Mouse (Mus musculus): ENCODE results near the gene 2210011C24Rik.
"Not testable (repeated sequence)": the region's sequence is repeated elsewhere in the genome, so short reads cannot be mapped to it uniquely, and the experiment has no call there.

2210011C24Rik gene

DNA sequence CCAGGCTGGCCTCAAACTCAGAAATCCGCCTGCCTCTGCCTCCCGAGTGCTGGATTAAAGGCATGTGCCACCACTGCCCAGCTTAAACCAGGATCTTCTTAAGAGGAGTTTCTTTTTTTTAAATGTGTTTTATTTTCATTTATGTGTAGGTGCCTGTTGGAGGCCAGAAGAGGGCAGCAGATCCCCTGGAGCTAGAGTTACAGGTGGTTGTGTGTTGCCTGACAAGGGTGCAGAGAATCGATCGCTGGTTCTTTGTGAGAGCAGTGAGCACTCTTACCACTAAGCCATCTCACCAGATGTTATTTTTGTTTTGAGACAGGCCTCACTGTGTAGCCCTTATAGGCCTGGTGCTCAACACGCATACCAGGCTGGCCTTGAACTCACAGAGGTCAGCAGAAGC is 3.9 kb upstream of the 2210011C24Rik start:
- no peak for DNase-seq

DNA sequence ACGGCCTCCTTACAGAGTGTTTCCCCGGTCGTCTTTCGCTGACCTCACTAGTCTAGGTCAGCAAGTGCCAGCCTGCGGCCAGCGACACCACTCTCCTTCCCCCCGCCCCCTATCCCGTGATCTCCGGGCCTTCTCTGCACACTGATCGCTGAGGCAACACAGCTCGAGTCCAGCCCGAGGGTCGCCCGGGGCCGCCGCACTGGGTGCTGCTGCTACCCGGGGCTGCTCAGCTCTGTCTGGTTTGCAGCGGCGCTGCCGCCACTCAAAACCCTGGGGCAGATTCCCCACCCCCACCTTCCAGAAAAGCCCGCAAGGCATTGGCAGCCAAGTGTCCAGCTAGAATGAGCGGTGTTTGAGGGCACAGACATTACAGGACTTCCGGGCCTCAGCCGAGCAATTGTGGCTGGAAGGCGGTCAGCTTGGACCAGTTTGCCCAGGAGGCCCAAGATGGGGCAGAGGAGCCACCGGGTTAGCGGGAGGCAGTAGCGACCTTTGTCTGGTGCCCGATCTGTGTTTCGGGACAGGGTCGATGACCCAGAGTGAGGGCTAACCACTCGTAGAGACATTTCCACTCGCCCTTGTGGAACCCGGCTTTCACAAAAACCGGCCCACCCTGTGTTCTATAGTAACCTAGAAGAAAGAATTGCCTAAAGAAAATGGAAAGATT is 661 bp upstream of the 2210011C24Rik start:
- no peak for DNase-seq

DNA sequence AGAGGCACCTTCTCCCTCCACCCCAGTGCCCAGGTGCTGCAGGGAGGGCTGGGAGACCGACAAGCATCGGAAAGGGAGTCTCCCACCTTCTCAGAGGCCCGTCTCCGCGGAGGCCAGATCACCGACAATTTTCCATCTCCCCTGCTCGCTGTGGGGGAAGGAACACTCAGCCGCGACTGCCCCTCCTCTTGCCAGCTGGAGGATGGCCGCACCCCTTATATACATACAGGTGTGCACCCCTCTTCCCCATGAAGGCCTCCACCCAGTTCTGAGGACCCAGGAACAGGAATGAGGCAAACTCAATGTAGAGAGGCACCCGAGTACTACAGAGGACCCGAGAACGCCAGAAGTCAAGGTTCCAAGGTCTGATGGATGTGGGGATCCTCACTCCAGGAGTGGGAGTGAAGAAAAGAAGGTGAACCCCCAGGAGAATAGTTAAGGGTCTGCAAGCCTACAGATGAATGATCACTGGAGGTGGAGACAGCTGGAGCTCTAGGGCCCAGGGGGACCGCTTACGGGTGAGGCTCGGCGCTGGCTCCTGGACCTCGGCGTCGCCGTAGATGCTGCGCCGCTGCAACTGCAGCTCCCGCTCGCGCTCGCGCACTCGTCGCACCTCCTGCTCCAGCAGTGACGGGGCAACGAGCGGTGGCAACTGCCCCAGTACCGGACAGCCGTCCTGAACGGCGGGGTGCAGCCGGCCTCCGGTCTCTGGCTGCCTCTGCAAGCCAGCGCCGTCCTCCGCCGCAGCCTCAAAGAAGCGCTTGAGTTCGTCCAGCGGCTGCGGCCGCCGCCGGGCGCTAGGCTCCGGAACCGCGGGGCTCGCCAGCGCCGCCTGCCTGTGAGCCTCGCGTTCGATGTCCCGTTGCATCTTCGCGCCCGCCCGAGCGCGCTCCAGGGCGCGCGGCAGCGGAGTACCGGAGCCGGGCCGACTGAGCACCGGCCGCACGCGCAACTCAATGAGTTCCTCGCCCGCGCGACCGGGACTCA is 1.1 kb downstream of the 2210011C24Rik start:
- peak in 1 of 2 experiments; percentile 33 for DNase-seq

DNA sequence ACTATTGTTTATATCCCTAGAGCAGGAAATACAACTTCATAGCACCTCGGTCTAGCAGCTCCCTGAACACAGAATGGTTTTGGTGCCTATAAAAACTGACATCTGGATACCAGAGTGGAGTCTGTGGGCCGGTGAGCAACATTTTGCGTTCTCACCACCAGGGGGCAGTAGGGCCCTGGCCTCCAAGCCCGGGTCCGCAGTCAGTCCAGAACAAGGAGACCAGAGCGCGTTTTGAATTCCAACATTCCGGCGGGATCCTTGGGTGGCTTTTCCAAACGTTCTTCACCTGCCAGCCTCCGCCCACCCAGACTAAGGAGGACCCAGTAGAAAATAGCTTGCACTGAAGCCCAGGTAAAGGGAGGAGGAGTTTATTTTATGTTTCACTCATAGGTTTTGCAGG is 2.1 kb downstream of the 2210011C24Rik start:
- peak; percentile 51 to 62 for DNase-seq

DNA sequence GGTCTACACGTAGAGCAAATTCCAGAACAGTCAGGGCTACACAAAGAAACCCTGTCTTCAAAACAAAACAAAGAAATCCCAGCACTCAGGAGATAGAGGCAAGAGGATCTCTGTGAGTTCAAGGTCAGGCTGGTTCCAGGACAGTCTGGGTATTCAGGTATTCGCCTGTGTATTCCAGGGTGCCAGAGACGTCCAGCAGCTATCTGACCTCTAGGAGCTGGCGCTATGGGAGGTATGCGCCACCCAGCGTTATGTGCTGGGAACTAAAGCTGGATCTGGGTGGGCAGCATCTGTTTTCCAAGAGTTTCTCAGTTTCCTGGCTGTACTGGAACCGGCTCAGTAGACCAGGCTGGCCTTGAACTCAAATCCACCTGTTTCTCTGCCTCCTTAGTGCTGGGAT is 3.6 kb downstream of the 2210011C24Rik start:
- DNase-seq, result no peak

DNA sequence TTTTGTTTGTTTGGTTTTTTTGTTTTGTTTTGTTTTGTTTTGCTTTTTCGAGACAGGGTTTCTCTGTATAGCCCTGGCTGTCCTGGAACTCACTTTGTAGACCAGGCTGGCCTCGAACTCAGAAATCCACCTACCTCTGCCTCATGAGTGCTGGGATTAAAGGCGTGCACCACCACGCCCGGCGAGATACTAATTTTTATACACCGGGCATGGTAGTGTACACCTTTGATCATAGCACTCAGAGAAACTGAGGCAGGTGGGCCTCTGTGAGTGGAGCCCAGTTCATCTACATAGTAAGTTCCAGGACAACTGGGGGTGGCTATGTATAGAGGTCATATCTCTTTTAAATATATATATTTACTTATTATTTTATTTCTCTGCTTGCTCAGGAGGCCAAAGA is 6.5 kb downstream of the 2210011C24Rik start:
- DNase-seq, result not testable (repeated sequence)

DNA sequence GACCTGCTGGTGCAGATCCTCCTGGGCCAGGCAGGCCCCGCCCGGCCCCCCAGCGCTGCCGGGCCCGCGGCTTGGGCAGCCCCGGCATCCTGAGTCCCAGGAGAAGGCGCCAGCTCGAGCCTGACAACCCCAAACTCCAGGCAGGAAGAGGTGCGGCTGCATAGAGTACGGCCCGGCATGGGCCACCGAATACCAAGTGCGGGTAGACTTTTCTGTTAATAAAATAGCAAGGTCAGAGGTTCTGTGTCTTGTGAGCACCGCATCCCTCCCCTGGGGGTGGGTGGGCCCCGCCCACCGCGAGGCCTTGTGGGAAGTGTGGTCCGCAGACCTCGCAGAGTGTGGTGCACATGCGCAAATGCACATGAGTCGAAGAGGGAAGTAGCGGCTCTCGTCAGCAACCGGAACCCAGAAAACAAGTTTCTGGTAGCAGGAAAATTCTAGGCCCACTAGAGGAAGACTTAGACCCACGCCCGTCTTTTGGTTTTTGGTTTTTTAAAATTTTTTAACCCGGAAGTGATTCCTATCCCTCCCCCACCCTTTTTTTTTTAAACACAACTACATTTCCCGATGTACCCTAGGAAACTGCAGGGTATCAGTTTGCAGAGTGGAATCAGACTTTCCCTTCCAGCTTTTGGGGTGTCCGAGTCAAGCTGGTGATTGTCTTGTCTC is 7.3 kb downstream of the 2210011C24Rik start:
- peak; percentile 93 to 94 for DNase-seq

DNA sequence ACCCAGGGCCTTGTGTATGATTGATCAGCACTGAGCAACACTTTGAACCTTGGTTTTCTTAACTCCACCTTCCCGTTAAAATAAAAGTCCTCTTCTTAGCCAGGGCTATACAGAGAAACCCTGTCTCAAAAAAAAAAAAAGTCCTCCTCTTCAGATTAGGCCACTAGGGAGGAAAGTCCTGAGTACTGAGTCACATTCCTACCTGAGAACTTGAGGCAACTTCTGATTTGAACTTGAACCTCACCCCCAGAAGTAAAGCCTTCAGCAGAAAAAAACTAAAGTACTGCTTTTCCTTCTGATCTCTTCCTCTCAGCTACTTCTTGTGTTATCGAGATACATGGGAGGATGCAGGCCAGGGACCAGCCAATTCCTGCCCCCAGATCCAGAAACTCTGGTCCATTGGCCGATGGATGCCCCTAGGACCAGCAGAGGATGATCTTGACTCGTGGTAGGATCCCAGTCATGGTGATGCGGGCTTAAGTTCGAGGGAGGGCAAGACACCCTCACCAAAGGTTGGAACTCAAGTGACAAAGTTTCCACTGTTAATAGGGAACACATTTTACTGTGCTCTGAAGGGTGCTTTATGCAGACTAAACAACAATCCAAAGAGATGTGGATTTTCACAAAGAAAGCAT is 8.2 kb downstream of the 2210011C24Rik start:
- DNase-seq, result no peak

DNA sequence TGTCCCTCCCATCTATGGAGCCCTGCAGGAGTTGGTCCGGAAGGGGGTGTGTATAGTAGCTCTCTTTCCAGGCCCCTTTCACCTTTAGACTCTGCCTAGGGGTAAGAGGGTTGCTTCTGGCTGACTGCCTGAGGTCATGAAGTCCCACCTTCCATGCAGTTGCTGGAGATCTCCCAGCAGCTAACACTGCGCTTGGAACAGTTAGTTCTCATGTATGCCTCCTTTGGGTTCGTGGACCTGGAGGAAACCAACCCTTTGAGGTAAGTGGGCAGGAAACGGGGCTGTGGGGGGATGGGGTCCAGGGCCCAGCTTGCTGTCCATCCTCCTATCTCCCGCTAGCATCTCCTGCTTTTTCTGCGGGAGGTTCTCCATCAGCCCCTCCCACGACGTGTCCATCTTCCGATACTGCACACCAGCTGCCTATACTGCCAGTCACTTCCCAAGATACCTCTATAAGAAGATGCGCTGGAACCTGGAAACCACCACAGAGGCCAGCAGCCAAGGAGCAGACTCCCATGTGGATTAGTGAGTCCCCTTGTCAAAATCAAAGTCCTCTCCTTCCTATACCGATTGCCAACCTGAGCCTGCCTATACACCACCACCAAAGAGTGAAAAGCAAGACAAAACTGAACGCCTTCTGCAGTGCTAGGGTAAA is 8.9 kb downstream of the 2210011C24Rik start:
- DNase-seq, result no peak

DNA sequence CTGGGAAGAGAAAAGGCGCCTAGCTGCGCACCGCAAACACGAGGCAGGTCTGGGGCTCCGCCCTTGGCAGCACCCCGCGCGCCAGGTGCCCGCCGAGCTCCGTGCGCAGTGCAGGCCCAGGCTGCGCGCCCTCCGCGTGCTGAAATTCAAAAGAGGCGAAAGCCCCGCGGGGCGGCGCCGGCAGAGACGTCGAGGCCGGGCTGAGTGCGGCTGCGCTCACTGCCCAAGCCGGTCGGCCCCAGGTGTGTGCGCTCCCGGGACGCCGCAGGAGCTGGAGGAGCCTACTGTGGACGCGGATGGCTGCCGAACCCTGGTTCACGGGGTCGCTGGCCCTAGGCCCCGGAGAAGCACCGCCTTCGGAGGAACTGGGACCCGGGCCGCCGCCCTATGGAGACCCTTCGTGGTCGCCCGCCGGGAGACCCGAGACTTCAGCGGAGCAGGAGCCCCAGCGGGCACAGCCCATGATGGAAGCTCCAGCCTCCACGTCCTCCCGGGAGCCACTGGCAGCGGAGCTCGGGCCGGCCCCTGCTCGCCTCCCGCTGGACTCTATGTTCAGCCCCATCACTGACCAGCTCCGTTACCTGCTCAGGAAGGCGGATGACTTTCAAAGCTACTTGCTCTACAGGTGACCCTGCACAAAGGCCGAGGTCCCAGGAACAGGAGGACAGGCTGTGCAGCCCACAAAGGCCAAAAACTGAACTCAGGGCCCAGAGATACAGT is 10.5 kb downstream of the 2210011C24Rik start, which contains the start of gene 1700067K01Rik:
Gene 1700067K01Rik (plus strand): TSS at position 222 of the 720 bp plus-strand sequence.
- DNase-seq, result no peak

DNA sequence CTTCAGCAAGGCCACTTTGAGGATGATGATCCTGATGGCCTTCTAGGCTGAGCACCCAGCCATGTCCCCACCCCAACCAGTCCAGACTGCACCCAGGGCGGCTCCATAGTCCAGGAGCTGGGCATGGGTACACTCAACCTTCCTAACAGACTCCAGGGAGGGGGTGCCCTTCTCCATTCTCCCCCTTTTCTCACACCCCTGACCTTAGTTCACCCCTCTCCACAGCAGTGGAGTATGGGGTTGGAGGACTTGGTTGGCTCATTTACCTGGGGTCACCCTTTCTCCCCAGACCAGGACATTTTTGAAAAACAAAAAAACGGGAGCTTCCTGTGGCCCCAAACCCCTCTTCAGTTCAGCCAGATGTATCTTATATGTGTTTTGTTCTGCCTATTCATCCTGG is 12.1 kb downstream of the 2210011C24Rik start:
- no peak for DNase-seq

DNA sequence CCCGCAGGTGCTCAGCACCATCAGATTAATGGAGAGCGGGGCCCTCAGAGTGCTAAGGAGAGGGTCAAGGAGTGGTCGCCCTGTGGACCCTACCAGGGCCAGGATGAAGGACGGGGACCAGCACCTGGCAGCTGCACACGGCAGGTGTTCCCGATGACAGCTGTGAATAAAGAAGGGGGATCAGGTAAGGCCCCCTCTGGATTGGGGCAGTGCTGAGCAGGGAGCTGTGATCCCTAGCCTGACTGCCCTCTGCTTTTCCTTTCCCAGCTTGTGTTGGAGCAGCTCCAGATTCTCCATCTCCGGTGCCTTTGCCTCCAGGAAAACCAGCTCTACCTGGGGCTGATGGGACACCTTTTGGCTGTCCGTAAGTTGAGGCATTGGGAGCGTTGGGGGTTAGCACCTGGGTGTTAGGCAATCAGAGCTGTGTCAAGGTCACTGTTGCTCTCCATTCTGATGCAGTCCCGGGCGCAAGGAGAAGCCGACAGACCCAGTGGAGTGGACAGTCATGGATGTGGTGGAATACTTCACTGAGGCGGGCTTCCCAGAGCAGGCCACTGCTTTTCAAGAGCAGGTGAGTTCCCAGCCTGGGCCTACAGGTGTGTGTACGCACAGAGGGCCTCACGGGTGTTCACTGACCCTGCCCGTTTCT is 12.8 kb downstream of the 2210011C24Rik start:
- DNase-seq, result no peak

DNA sequence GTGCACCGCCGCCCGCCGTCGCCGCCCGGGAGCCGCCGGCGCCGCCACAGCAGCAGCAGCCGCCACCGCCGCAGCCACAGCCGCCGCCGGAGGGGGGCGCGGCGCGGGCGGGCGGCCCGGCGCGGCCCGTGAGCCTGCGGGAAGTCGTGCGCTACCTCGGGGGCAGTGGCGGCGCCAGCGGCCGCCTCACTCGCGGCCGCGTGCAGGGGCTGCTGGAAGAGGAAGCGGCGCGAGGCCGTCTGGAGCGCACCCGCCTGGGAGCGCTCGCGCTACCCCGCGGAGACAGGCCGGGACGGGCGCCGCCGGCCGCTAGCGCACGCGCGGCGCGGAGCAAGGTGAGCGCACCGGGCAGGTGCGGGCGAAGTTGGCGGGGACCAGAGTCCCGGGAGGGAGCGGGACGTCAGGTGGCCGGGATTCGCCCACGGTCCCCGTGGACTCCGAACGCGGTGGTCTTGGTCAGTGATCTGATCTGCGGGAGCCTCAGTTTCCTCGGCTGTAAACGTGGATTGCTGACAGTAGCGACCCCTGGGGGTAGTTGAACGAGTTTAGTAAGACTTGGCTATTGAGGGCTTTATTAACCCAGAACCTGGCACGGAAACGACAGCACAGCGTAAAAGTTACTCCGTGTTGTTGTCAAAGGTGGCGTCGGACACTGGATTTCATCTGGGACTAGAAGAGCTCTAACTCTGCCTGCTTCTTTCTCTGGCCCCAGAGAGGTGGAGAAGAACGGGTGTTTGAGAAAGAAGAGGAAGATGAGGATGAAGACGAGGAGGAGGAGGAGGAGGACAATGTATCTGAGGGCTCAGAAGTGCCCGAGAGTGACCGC is 13.5 kb downstream of the 2210011C24Rik start:
- peak; percentile 37 to 63 for DNase-seq

DNA sequence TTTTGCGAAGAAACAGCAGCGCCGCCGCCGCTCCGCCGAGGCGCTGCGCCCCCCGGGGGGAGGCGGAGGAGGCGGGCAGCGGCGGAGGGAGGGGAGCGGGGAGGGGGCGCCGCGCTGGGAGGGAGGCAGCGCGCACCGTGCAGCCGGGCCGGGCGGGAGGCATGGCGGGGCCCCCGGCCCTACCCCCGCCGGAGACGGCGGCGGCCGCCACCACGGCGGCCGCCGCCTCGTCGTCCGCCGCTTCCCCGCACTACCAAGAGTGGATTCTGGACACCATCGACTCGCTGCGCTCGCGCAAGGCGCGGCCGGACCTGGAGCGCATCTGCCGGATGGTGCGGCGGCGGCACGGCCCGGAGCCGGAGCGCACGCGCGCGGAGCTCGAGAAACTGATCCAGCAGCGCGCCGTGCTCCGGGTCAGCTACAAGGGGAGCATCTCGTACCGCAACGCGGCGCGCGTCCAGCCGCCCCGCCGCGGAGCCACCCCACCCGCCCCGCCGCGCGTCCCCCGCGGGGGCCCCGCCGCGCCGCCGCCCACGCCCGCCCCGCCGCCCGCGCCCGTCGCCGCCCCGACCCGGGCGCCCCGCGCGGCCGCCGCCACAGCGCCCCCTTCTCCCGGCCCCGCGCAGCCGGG is 14.3 kb downstream of the 2210011C24Rik start, which contains the start of gene Samd1:
Gene Samd1 (plus strand): TSS at position 162 of the 631 bp plus-strand sequence.
- peak; percentile 37 to 40 for DNase-seq

DNA sequence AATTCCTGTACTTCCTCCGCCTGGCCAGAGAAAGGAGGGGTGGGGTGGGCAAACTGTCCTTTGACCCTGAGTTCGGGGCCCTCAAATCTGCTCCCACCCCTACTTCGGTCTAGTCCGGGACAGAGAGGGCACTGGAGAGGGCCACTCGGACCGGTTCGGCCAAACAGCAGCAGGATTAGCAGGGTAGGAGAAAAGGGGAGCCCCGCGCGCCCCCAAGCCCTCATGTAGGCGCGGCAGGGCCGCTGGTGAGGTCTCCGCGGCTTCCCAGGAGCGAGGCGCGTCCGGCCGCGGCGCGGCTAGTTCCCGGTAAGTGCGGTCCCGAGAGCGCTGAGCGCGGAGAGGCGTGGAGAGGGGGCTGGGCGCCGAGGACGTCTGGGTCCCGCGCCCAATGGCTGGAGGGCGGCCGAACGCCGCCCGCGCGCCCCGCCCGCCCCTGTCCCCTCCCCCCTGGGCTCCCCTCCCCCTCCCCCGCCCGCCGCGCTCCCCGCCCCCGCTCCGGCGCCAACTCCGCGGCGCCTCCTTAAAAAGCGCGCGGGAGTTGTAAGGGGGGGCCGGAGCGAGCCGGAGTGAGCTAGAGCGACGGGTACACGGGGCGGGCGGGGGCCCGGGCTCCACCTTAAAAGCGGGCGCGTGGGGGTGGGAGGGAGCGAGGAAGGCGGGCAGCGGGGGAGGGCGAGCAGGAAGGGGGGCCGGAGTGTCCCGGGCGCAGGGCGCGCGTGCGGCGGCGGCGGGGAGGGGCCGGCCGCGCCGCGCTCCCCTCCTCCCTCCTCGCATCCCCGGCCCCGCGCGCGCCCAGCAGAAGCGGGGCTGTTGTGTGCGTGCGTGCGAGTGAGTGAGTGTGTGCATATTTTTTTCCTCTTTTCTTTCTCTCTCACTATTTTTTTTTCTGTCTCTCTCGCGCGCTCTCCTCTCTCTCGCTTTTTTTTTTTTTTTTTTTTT is 15.1 kb downstream of the 2210011C24Rik start:
- DNase-seq, result peak; percentile 67 to 69

DNA sequence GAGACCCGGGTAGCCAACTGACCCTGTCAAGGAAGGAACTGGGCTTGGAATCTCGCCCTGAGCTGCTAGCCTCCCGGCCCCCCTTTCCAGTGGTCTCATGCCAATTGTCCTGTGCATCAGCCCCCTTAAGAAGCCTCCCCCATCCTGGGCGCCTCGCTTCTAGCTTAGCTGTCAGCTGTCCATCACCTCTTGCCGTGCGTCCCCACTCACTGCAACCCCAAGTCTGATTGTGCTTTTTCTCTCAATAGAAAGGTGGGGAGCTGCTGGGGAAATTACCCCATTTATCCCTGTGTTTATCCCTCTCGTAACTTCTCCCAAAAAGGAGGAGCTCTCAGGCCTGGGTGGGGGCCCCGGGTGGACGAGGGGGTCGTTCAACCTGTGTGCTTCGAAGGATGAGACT is 16.0 kb downstream of the 2210011C24Rik start:
- no peak for DNase-seq

DNA sequence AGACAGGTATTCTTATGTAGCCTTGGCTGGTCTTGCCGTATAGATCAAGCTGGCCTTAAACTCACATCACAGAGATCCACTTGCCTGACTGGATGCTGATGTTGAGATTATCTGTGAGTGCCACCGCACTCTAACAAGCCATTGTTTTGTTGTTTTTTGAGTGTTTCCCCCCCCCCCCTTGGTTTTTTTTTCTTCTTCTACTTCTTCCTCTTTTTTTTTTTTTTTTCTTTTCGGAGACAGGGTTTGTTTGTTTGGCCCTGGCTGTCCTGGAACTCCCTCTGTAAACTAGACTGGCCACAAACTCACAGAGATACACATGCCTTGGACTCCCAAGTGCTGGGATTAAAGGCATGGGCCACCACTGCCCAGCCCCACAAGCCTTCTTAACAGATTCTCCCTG is 17.9 kb downstream of the 2210011C24Rik start:
- no peak for DNase-seq

DNA sequence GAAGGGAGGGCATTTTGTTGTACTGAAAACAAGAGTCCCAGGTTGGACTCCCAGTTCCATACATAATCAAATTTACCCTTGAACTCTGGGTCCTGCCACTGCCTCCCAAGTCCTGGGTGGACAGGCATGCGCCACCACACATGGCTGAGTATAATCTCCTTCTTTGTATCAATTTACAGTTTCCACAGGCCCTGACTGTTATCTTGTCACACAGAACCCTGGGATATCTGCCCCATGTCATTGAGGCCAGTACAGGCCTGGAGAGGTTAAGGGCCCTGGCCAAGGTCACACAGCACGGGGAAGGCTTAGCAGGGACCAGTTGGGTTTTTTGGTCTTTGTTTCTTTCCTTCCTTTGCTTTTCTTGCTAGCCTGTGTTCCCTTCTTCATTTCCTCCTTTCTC is 19.5 kb downstream of the 2210011C24Rik start:
- DNase-seq, result no peak

Data from thymus, adult 18-20 months (tissue).